In the genomic region with DNA sequence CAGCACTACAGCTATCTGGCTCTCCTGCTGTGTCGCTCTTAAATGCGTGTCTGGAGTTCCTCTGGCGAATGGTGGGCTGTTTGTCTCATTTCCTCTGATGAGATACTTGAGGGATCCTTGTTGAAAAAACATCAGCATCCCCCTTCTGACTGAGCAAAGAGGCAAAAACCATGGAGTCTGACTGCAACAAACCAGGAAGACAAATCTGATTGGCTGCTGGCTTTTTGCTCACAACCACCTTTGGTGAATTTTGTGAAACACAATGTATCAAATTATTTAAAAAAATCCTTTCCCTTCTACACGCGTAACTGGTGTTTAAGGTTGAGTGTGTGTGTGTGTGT, we compare ENCODE assay signal across 8 mouse cellular contexts. TPM values are rescaled to one million over a fixed set of nuclear protein-coding genes. Genes with fewer than 3 reads are reported as not detected.
DNase-seq lines count a peak whose midpoint lies in the region; ATAC-seq and TF ChIP-seq lines count a peak whose summit lies in the region.

No protein-coding gene starts in this region.

- 4% methylated on average over 5 of the region's 5 CpGs for WGBS in kidney, postnatal 0 days
- 1% methylated on average over 5 of the region's 5 CpGs for WGBS in bone marrow, adult 2 months
- WGBS in intestine, embryonic 14.5 days, result 9% methylated on average over 5 of the region's 5 CpGs
- WGBS in neural tube, embryonic 12.5 days, result 12% methylated on average over 5 of the region's 5 CpGs

- no peaks in the 10 kb centered on the region for H3K9me3 ChIP-seq in kidney, postnatal 0 days (replicated peaks; ENCODE audit: low read length)
- H3K9me3 ChIP-seq in intestine, embryonic 14.5 days (ENCODE audit: control insufficient read depth, low read length), result no peaks in the 10 kb centered on the region
- H3K9me3 ChIP-seq in neural tube, embryonic 12.5 days, result no peaks in the 10 kb centered on the region

- no peaks in the 10 kb centered on the region for H3K4me1 ChIP-seq in kidney, postnatal 0 days (replicated peaks; ENCODE audit: insufficient read depth, low read length)
- peaks cover 2% of the 10 kb centered on the region; the same call in 1 of the 2 replicates for H3K4me1 ChIP-seq in bone marrow, adult 2 months (ENCODE audit: control insufficient read depth, insufficient read depth, low read length)
- 0 out of 2 replicates have a peak, but pooled peaks cover 4% of the 10 kb centered on the region for H3K4me1 ChIP-seq in intestine, embryonic 14.5 days (replicated peaks; ENCODE audit: control insufficient read depth, insufficient read depth, low read length)
- peaks cover 8% of the 10 kb centered on the region for H3K4me1 ChIP-seq in neural tube, embryonic 12.5 days

- no peaks in the 10 kb centered on the region for H3K36me3 ChIP-seq in kidney, postnatal 0 days (ENCODE audit: insufficient read depth, low read length)
- no peaks in the 10 kb centered on the region for H3K36me3 ChIP-seq in intestine, embryonic 14.5 days (ENCODE audit: control insufficient read depth, insufficient read depth, low read length)
- no peaks in the 10 kb centered on the region for H3K36me3 ChIP-seq in neural tube, embryonic 12.5 days

- DNase-seq in kidney, postnatal 0 days (ENCODE audit: low spot score), result no peak
- DNase-seq in kidney, postnatal 25 days, result no peak
- no peak for DNase-seq in intestine, embryonic 14.5 days (ENCODE audit: low spot score)
- no peak for DNase-seq in yolk sac, embryonic 10.5 days (ENCODE audit: low spot score)
- no peak for DNase-seq in embryo, embryonic 10 days (ENCODE audit: low spot score)
- no peak for DNase-seq in T-cell, adult 2 months (ENCODE audit: low spot score)

- TF ChIP-seq CTCF in kidney, postnatal 0 days (IDR thresholded peaks at IDR 0.05; ENCODE audit: low read depth), result no peak
- no peak for TF ChIP-seq CTCF in bone marrow, adult 2 months (IDR thresholded peaks at IDR 0.05; ENCODE audit: control insufficient read depth, insufficient read depth, low read length)

- no peaks in the 10 kb centered on the region for H3K27me3 ChIP-seq in kidney, postnatal 0 days (ENCODE audit: insufficient read depth, low read length)
- no peaks in the 10 kb centered on the region for H3K27me3 ChIP-seq in intestine, embryonic 14.5 days (replicated peaks; ENCODE audit: control insufficient read depth, insufficient read depth, low read length)
- H3K27me3 ChIP-seq in neural tube, embryonic 12.5 days (replicated peaks), result no peaks in the 10 kb centered on the region

- peak overlapping the region; percentile 75 for H3K27ac ChIP-seq in kidney, postnatal 0 days
- peak overlapping the region; percentile 20 for H3K27ac ChIP-seq in bone marrow, adult 2 months (ENCODE audit: control insufficient read depth, insufficient read depth, low read depth, low read length, poor library complexity)
- peak overlapping the region; percentile 70 for H3K27ac ChIP-seq in intestine, embryonic 14.5 days (ENCODE audit: low read depth)
- H3K27ac ChIP-seq in neural tube, embryonic 12.5 days, result no peak overlapping the region

- peak overlapping the region; percentile 73 for H3K4me2 ChIP-seq in kidney, postnatal 0 days (ENCODE audit: low read length)
- H3K4me2 ChIP-seq in intestine, embryonic 14.5 days (ENCODE audit: low read length), result peak overlapping the region; percentile 86
- peak overlapping the region; percentile 86 for H3K4me2 ChIP-seq in neural tube, embryonic 12.5 days (replicated peaks)

- ATAC-seq in kidney, postnatal 0 days (replicated peaks; ENCODE audit: low FRiP score, low read depth), result no peak
- no peak for ATAC-seq in intestine, embryonic 14.5 days (replicated peaks; ENCODE audit: low FRiP score, low TSS enrichment, low read depth)
- ATAC-seq in neural tube, embryonic 12.5 days (ENCODE audit: low FRiP score, low read depth), result peak; percentile 8; the same call in 1 of the 2 replicates

- peak overlapping the region; percentile 64 for H3K9ac ChIP-seq in kidney, postnatal 0 days (ENCODE audit: low read depth, low read length)
- peak overlapping the region; percentile 58 for H3K9ac ChIP-seq in intestine, embryonic 14.5 days (ENCODE audit: low read length)
- peak overlapping the region; percentile 64 for H3K9ac ChIP-seq in neural tube, embryonic 12.5 days

- TF ChIP-seq POLR2A in bone marrow, adult 2 months (IDR thresholded peaks at IDR 0.05; ENCODE audit: borderline replicate concordance, control insufficient read depth, low read depth, low read length), result no peak

- peak overlapping the region; percentile 49 for H3K4me3 ChIP-seq in kidney, postnatal 0 days (replicated peaks; ENCODE audit: low read depth, low read length)
- peak overlapping the region; percentile 86 for H3K4me3 ChIP-seq in bone marrow, adult 2 months (replicated peaks; ENCODE audit: control insufficient read depth, low read depth, low read length)
- H3K4me3 ChIP-seq in intestine, embryonic 14.5 days (ENCODE audit: low read depth, low read length), result peak overlapping the region; percentile 56
- peak overlapping the region; percentile 53 for H3K4me3 ChIP-seq in neural tube, embryonic 12.5 days

RNA-seq across cellular contexts. Expression of a gene that starts 0.8 kb away (rescaled TPM):
- polyA plus RNA-seq in kidney, postnatal 0 days (2015; fragmentation: Nextera tagmentation; extraction: Ambion mirVana), result 13.0 and 13.9 TPM in 2 replicates
- polyA plus RNA-seq in bone marrow, adult 2 months (2011; ENCODE audit: insufficient read depth, insufficient read length, low replicate concordance, missing spikeins), result 4.1 and 7.2 TPM in 2 replicates
- 14.4 and 15.4 TPM in 2 replicates for polyA plus RNA-seq in intestine, embryonic 14.5 days (2014; fragmentation: Nextera tagmentation; extraction: Ambion mirVana)
- polyA plus RNA-seq in neural tube, embryonic 12.5 days (2016; fragmentation: Nextera tagmentation; extraction: Ambion mirVana), result 15.4 and 15.6 TPM in 2 replicates

RNA-seq across cellular contexts. Expression of a gene that starts 22.7 kb away (rescaled TPM):
- 0.34 and 0.55 TPM in 2 replicates for polyA plus RNA-seq in kidney, postnatal 0 days (2015; fragmentation: Nextera tagmentation; extraction: Ambion mirVana)
- polyA plus RNA-seq in bone marrow, adult 2 months (2011; ENCODE audit: insufficient read depth, insufficient read length, low replicate concordance, missing spikeins), result not detected in 2 replicates
- 5.1 TPM in 2 replicates for polyA plus RNA-seq in intestine, embryonic 14.5 days (2014; fragmentation: Nextera tagmentation; extraction: Ambion mirVana)
- polyA plus RNA-seq in neural tube, embryonic 12.5 days (2016; fragmentation: Nextera tagmentation; extraction: Ambion mirVana), result 61.7 and 62.5 TPM in 2 replicates

RNA-seq across cellular contexts. Expression of a gene that starts 23.0 kb away (rescaled TPM):
- 1.0 and 1.2 TPM in 2 replicates for polyA plus RNA-seq in kidney, postnatal 0 days (2015; fragmentation: Nextera tagmentation; extraction: Ambion mirVana)
- 19.5 and 23.6 TPM in 2 replicates for polyA plus RNA-seq in bone marrow, adult 2 months (2011; ENCODE audit: insufficient read depth, insufficient read length, low replicate concordance, missing spikeins)
- 1.9 and 2.1 TPM in 2 replicates for polyA plus RNA-seq in intestine, embryonic 14.5 days (2014; fragmentation: Nextera tagmentation; extraction: Ambion mirVana)
- 4.8 and 7.1 TPM in 2 replicates for polyA plus RNA-seq in neural tube, embryonic 12.5 days (2016; fragmentation: Nextera tagmentation; extraction: Ambion mirVana)

RNA-seq across cellular contexts. Expression of a gene that starts 46.7 kb away (rescaled TPM):
- 64.5 and 65.1 TPM in 2 replicates for polyA plus RNA-seq in kidney, postnatal 0 days (2015; fragmentation: Nextera tagmentation; extraction: Ambion mirVana)
- 62.9 and 126 TPM in 2 replicates for polyA plus RNA-seq in bone marrow, adult 2 months (2011; ENCODE audit: insufficient read depth, insufficient read length, low replicate concordance, missing spikeins)
- polyA plus RNA-seq in intestine, embryonic 14.5 days (2014; fragmentation: Nextera tagmentation; extraction: Ambion mirVana), result 46.3 and 49.7 TPM in 2 replicates
- 79.3 and 80.1 TPM in 2 replicates for polyA plus RNA-seq in neural tube, embryonic 12.5 days (2016; fragmentation: Nextera tagmentation; extraction: Ambion mirVana)

RNA-seq across cellular contexts. Expression of a gene that starts 46.9 kb away (rescaled TPM):
- polyA plus RNA-seq in kidney, postnatal 0 days (2015; fragmentation: Nextera tagmentation; extraction: Ambion mirVana), result not detected in 2 replicates
- 1.9 and 5.4 TPM in 2 replicates for polyA plus RNA-seq in bone marrow, adult 2 months (2011; ENCODE audit: insufficient read depth, insufficient read length, low replicate concordance, missing spikeins)
- polyA plus RNA-seq in intestine, embryonic 14.5 days (2014; fragmentation: Nextera tagmentation; extraction: Ambion mirVana), result not detected in 2 replicates
- polyA plus RNA-seq in neural tube, embryonic 12.5 days (2016; fragmentation: Nextera tagmentation; extraction: Ambion mirVana), result not detected in 2 replicates

Comparison
In these comparisons a context has a peak if more than half of its experiments do, and no peak if none do; other contexts are left out.
1. RNA of a gene that starts 22.7 kb away (polyA plus RNA-seq): 61.7 to 62.5 TPM in neural tube, embryonic 12.5 days; 5.1 TPM in intestine, embryonic 14.5 days, 0.34 to 0.55 TPM in kidney, postnatal 0 days and not detected in bone marrow, adult 2 months; every median in the first group is over 10 times any median in the second.
2. Peak in every context shown above with its lines, with median percentiles within 50 percentile points of each other: H3K4me2 ChIP-seq, H3K4me3 ChIP-seq and H3K9ac ChIP-seq.